Mouse (Mus musculus) kidney, postnatal 36 days (tissue): ENCODE data around the gene Crocc2.

Source experiments
- DNase-seq, 2 experiments: peaks; one replicate each; pipeline ENCODE4 v3.0.0; 2021 to 2022; ENCODE audit warnings: mixed read lengths in 2 of 2

Gene Crocc2

DNA sequence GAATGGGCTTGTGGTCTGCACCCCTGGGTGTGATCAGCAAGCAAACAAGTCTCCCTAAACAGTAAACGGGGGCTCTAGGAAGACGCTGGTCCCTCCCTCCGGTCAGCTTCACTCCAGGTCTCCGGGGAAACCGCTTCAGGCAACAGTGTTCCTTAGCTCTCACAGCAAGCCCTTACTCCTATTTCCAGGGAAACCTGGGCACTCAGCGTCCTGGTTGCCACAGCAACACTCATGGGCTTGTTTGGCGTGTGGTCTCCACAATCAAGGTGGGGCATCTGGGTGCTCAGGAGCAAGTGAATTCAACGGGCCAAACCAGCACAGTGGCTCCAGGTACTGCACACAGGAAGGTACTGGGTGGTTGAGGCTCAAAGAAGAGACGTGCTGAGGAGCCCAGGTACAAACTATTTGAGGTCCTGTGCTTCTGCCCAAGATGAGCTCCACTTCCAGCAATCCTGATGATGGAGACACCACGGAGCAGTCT, at the start of gene Crocc2:
TSS of gene Crocc2 (plus strand) at position 431 of the 481 bp plus-strand sequence.
- no peak for DNase-seq

DNA sequence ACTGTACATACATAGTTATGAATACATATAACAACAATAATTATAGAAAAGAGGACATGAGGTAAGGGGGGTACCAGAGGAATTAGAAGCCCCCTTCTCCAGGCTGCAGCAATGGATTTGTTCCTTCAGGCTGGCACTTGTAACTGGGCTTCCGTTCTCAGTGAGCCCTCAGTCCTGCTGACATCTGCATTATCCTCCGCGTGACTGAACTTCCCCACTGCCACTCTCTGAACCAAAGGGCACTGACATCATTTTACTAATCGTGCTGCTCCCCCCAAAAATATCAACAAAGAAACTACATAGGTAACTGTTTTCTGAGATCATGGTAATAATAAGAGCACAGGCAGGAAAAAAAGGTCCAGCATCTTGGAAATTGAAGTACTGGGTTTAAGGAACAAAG, 49.7 kb upstream of the Crocc2 start:
- peak in 1 of 2 experiments; percentile 15 for DNase-seq

DNA sequence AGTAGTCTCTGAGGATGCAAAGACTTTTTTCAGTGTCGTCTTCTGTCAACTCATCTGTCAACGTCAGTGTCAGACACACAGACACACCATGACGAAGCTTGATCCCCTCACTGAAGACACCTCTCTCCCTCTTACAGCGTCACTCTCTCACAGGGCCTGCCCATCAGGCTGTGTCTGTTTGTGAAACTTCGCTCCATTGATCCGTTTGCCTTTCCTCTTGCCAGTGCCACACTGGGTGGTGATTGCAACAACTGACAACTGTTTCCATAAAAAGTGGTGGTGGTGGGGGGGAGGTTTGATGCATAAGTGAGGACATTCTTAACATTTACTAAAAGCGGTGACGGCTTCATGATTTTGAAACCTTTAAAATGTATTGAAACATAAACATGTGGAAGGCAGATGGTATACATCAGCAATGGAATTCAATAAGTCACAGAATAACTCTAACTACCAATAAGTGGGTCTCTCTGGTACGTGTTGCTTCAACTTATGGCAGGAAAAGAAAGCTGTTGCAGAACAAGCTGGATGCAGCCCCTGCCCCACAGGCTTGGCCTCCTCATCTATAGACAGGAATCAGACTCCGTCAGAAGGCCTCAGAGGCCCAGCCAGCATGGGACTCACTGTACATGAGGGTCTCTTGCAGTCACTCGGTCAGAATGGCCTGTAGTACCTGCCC, 45.2 kb upstream of the Crocc2 start:
- no peak for DNase-seq

DNA sequence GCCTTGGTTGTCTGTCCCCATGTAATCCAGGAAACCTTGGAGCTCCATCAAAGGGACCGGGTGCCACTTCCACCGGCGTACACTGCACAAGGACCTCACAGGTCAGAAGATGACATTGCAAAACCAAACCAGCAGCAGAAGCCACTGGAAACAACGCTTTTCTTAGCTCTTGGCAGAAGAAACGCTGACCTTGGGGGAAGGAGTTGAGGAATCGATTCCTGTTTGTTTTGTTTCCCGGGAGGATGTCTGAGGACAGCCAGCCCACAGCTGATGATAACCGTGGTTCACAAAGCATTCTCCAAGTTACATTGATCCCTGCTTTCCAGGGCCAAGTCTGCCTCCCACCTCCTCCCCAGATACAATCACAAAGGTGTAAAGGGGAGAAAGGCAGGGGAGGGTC, 44.5 kb upstream of the Crocc2 start:
- DNase-seq = no peak

DNA sequence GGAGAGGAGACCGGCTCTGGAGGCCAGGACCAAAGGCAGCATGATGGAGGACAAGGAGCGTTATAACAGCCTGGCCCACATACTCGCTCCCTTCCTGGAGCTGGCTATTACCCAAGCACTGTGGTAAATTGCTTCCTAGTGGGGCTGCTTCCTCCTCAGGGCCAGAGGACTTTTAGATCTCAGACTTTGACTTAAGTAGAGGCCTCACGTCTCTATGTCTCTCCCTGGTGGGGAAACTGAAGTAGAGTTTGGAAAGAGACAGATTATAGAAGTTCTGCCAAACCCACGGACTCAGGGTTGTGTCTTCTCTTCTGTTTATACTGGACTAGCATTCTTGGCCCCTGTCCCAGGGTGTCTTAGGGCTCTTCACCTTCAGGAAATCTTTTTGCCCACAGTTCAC, 43.3 kb upstream of the Crocc2 start:
- DNase-seq = no peak

DNA sequence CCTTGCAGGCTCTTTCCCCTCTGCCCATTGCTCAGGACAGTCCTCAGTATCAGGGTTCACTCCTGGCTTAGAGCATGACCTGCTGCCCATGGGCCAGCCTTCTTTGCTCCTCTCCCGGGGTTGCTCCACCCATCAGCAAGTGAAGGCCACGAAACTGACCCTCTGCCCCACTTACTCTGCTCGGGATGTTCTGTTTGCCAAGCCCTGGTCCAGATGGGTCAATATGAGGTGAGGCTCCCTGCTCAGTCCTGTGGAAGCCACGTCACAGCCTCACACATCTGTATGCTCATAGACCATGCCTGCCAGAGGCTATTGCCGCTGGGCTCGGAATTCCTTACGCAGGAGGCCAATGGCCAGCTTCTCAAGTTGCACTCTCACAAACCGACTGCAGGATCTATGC, 40.3 kb upstream of the Crocc2 start:
- no peak for DNase-seq

DNA sequence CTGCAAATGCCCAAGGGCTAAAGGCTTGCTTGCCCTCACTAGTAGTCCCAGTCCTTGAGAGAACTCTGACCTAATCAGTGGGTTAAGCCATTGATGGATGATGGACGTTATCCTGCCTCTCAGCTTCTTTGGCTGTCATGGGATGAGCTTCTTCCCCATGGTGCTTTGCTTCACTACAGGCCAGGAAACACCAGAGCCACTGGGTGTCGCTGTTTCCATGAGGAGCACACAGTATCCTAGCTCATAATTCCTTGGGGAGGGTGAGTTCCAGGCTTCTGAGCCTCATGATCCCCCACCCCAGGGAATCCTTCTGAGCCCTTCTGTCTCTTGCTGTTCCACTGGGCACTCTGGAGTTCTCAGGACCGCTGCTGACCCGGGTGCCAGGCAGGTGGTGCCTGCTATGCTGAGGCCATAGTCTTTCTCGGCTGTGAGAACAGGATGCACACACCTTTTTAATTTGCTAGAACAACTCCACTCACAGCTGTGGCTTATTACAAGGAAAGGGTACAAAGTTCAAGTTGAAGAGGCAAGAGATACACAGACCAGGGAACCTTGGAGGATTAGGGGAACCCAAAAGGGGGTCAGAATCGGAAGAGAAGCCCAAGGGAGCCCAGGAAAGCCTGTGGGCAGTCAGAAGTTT, 39.7 kb upstream of the Crocc2 start:
- DNase-seq = peak; percentile 49 to 83

DNA sequence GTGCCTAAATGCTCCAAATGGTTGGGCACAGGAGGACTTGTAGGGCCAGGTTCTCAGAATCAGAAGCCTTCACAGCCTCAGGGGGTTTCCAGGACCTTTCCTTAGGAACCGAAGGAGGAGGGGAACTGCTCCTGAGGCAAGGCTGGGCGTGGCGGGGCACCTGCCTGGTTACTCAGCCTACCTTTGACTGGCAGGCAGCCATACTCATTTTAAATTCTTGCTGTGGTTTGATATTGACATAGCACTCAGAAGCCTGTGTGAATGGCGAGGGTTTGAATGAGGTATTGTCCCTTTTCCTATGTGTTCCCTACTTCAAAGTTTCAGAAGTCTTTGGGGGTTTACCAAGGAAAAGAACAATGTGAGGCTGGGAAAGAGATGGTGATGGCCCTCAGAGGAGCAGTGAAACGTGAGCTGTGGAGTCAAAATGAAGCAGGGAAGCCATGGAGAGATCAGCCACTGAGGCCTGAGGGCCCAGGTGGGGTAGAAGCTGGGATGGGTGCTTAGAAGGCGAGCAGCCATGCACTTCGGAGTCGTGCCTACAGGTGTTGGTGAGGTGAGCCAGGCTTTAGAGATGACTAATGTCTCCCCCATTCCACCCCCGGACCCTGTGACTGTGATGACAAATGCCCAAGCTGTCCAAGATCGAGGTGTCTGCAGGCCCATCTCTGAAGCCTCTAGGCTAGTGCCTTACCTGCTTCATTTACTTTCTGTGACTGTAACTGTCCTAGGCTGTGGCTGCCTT, 38.1 kb upstream of the Crocc2 start:
- DNase-seq = peak; percentile 28 to 38

DNA sequence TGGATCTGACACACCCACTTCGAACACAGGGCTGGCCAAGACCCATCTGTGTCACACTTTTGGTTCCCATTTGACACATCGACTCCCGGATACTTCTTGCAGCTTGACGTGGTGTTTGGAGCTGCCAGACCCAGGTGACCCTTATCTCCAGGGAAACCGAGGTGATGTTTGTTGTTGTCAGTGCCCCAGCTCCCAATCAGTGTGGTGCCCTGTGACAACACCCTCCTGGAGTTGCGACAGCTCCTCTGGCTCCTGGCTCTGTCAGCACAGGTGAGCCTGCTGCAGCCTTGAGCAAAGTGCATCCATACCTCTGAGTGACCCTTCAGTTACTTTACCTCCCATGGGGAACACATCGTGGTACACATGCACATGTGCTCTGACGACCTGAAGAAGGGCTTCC, 35.8 kb upstream of the Crocc2 start:
- DNase-seq = no peak

DNA sequence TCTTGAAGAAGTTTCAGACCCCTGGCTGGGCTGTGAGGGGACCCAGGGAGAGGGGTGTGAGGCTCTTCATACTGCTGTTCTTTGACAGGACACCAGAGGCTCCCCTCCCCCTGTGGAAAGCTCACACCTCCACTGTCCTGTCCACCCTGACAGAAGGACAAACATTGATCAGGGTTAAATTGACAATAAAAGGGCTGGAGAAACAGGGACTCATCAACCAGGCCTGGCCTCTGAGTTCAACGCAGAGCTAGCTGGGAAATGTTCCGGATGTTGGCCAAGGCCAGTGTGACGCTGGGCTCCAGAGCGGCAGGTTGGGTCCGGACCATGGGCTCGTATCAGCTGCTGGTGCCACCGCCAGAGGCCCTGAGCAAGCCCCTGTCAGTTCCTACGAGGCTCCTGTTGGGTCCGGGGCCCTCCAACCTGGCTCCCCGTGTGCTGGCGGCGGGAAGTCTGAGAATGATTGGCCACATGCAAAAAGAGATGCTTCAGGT, 33.4 kb upstream of the Crocc2 start, which contains the start of gene Agxt:
TSS of gene Agxt (plus strand) at position 205 of the 491 bp plus-strand sequence.
- DNase-seq = no peak

DNA sequence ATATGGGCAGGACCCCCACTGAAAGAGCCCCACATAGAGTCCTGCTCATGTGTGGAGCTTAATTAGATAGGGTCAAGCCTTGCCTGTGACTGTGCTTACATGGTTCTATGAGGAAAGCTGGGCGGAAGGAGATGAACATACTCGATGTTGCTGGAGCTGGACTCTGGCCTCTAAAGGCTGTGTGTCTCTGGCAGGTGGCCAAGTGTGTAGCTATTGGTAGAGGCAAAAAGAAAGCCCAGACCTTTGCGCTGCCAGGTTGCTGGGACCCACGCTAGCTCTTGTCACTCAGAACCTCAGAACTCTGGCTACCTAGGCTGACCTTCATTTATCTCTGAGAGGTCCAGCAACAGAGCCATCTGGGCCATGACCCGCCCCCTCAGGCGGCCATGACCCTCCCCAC, 30.0 kb upstream of the Crocc2 start:
- peak; percentile 85 to 86 for DNase-seq

DNA sequence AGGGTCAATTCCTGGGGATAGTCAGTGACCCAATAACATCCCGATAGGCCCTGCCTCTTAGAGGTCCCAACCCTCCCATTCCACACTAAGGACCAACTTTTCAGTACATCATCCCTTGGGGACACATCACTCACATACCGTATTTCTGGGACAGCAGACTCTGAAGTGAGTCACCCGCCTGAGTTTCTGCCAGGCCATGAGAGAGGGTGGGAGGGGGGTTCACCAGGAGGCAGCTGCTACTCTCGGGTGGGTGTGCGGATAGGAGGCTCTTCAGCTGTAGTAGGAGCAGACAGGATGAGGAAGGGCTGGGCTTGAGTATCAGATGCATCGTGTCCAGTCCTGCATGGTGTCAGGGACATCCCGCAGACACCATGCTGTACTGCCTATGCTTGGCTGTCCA, 28.8 kb upstream of the Crocc2 start:
- no peak for DNase-seq

DNA sequence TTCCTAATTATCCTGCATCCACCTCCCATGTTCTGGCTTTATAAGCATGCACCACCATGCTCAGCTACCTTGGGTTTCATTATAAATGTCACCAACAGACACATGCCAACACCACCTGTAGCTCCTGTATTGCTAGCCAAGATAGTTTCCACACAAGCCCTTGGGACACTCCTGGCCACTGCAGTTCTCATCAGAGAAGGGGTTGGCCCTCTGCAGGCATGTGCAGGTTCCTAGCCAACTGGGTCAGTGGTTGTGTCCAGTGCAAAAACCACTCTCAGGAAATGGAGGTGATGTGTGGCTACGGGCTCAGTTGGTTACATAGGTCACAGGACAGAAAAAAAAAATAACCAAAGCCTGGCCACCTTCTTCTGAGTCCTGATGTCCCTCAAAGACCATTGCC, 25.7 kb upstream of the Crocc2 start:
- no peak for DNase-seq

DNA sequence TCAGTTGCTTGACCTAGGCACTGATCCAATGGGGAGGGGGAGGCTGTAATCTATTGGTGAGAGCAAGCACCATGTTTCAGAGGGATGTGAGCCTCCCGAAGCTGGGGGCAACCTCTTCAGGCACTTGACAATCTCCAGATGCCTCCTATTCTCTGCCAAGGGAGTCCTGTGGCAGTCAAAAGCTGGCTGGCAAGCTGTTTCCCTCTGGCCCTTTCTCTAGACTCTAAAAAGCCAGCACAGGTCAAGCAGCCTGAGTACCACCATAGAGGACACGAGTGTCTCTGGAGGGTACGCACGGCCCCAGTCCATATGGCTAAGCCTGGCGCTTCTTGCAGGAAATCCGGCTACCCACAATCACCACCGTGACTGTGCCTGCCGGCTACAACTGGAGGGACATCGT, 24.3 kb upstream of the Crocc2 start:
- no peak for DNase-seq

DNA sequence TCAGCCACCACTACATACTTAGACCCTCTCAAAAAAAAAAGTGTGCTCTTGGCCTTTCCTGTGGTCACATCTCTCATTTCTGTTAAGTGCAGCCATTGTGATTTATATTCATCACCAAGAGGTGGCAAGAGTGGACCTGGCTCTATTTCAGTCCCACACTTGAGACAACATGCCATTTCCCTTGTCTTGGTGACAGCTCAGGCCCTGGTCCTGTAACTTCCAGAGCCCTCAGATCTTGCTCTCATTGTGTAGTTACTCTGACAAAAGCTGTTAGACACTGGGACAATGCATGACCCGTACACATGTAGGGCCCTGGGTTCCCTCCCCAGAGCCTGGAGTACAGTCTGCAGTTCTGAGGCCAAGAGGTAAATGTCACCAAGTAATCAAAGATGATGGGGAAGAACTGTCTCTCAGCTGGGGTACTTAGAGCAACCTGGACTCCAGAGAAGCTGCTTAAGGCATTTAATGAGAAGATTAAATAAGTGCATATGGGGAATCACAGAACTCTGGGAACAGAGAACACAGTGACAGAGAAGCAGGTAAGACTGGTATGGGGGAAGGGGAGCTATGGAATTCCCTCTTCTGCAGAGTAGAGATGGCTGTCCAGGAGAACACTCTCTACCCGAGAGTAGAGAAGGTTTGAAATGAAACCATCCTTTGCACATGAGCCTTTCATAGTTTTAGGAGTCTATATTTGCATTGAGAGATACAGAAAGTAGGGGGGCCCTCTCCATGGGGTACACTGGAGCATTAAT, 17.4 kb upstream of the Crocc2 start:
- DNase-seq = no peak

DNA sequence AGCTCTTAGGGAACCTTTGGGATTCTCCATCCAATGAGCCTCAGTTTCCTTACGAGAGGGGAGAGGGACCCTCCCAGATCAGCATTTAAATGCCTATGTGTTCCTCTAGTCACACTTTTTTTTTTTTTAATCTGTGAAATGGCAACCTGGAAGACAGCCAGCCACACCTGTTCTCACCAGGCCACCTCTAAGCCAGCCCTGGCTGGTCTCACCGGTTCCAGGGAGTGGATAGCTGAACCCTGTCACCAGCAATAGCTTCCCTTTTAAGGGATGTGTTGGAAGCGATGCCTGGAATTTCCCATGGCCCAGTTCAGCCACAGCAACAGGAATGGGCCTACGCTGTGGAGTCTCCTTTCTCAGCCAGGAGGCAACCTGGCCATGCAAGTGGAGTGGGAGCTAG, 11.0 kb upstream of the Crocc2 start:
- DNase-seq = peak; percentile 58 to 63

DNA sequence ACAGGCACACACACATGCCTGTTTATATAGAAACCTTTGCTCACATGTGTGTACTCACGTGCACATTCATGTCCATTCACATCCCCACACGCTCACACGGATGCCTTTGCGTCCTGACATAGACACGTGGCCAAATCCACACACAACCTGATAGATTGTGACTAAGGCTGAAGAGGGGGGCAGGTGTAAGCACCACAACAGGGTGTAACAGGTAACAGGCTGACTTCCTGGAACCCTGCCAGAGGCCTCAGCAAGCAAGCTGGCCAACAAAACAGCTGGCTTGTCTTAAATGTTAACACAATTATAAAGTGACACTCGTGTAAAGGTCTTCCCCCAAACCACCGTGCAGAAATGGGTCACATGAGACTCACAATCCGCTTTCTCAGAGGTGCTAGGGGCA, 9.6 kb upstream of the Crocc2 start:
- peak; percentile 9 to 38 for DNase-seq

DNA sequence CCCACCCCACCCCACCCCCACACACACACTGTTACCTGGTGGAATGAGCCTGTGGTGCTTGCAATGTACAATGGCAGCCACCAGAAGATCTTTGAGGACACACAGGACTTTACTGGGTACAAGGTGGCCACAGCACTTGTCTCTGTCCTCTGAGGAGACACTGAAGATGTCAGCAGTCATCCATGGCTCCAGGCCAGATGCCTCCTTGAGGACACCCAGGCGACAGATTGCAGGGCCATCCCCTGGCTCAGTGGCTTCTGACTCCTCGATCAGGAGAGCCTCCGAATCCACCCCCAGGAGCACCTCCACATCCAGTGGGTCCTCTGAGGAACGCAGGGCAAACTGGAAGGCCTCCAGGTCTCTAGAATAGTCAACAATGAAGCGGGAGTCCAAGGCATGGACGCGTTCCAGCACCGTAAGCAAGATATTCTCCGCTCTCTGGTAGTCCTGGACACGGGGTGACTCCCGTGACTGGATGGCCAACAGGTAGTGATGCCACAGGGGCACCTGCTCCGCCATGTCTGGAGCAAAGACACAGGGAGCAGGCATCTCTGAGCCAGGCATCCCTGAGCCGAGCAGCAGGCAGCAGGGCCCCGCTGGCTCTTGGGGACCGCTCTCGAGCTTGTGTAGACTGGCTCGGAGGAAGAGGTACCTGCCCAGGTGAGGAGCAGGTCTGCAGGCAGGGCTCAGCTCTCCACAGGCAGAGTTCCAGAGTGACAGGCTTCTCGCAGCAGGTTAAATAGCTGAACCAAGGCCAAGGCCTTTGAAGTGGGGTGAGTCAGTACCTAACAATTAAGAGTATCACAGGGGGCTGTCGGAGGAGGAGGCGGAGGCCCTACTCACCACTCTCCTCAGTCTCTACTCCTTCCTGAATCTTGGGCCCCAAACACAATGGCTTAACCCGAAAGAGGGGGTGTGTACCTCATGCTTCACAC, 8.7 kb upstream of the Crocc2 start:
- DNase-seq = peak; percentile 21 to 25

DNA sequence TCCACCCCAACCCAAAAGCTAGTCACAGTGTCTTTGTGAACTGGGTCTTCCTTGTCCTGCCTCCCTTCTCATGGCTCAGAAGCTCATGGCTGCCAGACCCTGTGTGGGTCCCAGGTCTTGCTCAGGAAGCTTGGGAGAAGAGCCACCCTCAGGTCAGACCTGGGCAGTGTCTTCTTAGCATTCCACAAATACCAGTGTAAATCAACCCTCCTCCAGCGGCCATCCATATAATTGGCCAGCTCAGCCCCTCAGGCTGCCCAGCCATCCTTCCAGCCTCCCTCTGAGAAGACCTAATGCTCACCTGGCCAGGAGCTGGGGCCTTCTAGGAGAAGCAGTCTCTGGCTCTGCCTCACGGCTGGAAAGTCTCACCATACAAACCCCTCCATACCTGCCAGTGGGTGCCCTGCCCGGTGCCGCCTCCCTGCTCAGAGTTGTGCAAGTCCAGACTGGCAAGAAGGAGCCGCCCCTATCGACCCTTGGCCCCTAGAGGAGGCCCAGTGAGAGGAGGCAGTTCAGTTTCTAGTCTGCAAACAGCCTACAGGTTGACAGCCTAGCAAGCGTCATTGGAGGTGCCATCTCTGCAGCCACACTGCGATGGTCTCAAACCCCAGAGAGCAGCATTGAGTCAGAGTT, 7.9 kb upstream of the Crocc2 start, which contains the start of gene 2310007B03Rik:
TSS of gene 2310007B03Rik (minus strand) at position 448 of the 633 bp plus-strand sequence.
- peak; percentile 80 to 85 for DNase-seq

DNA sequence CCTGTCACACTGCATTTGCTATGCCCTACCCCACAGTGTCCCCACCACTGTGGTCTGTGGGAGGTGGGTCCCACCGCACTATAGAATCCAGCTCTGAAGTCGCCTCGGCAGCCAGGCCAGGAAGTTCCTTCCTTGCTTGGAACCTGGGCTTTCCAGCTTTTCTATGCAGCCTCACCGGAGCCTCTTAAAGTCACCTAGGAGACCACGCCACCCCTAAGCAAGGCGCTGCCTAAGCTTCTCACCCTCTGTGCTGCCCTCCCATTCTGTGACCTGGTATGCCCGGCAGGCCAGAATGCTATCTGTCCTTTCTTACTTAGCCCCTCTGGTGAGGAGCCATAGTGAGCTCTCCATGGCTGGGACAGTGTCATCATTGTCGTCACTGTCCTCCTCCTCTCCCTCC, 7.2 kb upstream of the Crocc2 start:
- DNase-seq = no peak

DNA sequence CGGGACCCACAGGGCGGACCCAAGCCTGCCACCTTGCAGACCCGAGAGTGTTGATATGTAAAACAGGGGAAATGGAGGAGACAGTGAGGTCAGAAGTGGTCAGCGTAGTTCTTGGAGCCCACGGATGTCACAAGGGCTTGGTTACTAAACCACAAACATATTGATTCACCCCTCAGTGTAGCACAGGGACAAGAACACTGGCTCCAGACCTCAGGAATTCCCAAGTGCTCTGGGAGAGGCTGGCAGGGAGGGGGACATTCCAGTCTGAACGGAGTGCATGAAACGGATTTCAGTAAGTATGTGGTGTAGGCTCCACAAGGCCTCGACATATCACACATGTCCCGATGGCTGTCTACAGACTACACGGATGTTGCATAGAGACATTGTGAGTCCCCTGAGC, 6.6 kb upstream of the Crocc2 start:
- no peak for DNase-seq
